Mouse (Mus musculus): ENCODE measurements around the gene Slx4ip. TPM values are rescaled to one million over a fixed set of nuclear protein-coding genes. Genes with fewer than 3 reads are reported as not detected.

Gene Slx4ip
- polyA plus RNA-seq, 1 experiment from 2014 or later = 2.6 TPM

GRCm38 (mm10) chr2:137073473-137074312 is 182.7 kb downstream of the Slx4ip start:
- no peaks in the 10 kb centered on the region for H3K36me3 ChIP-seq (replicated peaks)
- no peaks in the 10 kb centered on the region for H3K9me3 ChIP-seq (replicated peaks)
- WGBS (ENCODE audit: insufficient replicate concordance) = 61% methylated on average over 16 of the region's 16 CpGs
- no peaks in the 10 kb centered on the region for H3K27me3 ChIP-seq
- no peak overlapping the region for H3K4me2 ChIP-seq
- no peaks in the 10 kb centered on the region for H3K4me1 ChIP-seq (replicated peaks)
- H3K27ac ChIP-seq (replicated peaks) = no peak overlapping the region
- ATAC-seq (ENCODE audit: insufficient read depth) = no peak
- H3K9ac ChIP-seq = no peak overlapping the region
- no peak overlapping the region for H3K4me3 ChIP-seq (replicated peaks)

GRCm38 (mm10) chr2:137074313-137074620 is 183.2 kb downstream of the Slx4ip start:
- Histone ChIP-seq H3K9me3 (replicated peaks) (no peaks in the 10 kb centered on the region), H3K4me3 (replicated peaks) (no peak overlapping the region), H3K27ac (replicated peaks) (no peak overlapping the region), H3K27me3 (no peaks in the 10 kb centered on the region), H3K9ac (no peak overlapping the region), H3K36me3 (replicated peaks) (no peaks in the 10 kb centered on the region), H3K4me2 (no peak overlapping the region), H3K4me1 (replicated peaks) (no peaks in the 10 kb centered on the region)
- WGBS (ENCODE audit: insufficient replicate concordance) = 26% methylated on average over 2 of the region's 2 CpGs
- ATAC-seq (ENCODE audit: insufficient read depth) = no peak

GRCm38 (mm10) chr2:137078771-137079170 is 187.8 kb downstream of the Slx4ip start:
- Histone ChIP-seq H3K4me1 (replicated peaks) (no peaks in the 10 kb centered on the region), H3K4me2 (no peak overlapping the region)
- WGBS (ENCODE audit: insufficient replicate concordance) = 58% methylated on average over 4 of the region's 4 CpGs

GRCm38 (mm10) chr2:137079721-137080320 is 188.8 kb downstream of the Slx4ip start:
- H3K27me3 ChIP-seq = no peaks in the 10 kb centered on the region
- no peak overlapping the region for H3K27ac ChIP-seq (replicated peaks)
- ATAC-seq (ENCODE audit: insufficient read depth) = no peak
- WGBS (ENCODE audit: insufficient replicate concordance) = 54% methylated on average over 10 of the region's 10 CpGs
- no peaks in the 10 kb centered on the region for H3K36me3 ChIP-seq (replicated peaks)
- no peak overlapping the region for H3K4me2 ChIP-seq
- H3K9ac ChIP-seq = no peak overlapping the region
- H3K4me1 ChIP-seq (replicated peaks) = no peaks in the 10 kb centered on the region
- no peak overlapping the region for H3K4me3 ChIP-seq (replicated peaks)
- no peaks in the 10 kb centered on the region for H3K9me3 ChIP-seq (replicated peaks)

More at GRCm38 (mm10) chr2:137078771-137079170, 187.8 kb downstream of the Slx4ip start:
- Histone ChIP-seq H3K9me3 (replicated peaks) (no peaks in the 10 kb centered on the region), H3K4me3 (replicated peaks) (no peak overlapping the region), H3K9ac (no peak overlapping the region), H3K27me3 (no peaks in the 10 kb centered on the region), H3K27ac (replicated peaks) (no peak overlapping the region), H3K36me3 (replicated peaks) (no peaks in the 10 kb centered on the region)
- no peak for ATAC-seq (ENCODE audit: insufficient read depth)

GRCm38 (mm10) chr2:137080468-137080867 is 189.4 kb downstream of the Slx4ip start:
- no peaks in the 10 kb centered on the region for H3K27me3 ChIP-seq
- H3K9ac ChIP-seq = no peak overlapping the region
- no peak for ATAC-seq (ENCODE audit: insufficient read depth)
- no peaks in the 10 kb centered on the region for H3K36me3 ChIP-seq (replicated peaks)
- no peak overlapping the region for H3K4me3 ChIP-seq (replicated peaks)
- 47% methylated on average over 6 of the region's 6 CpGs for WGBS (ENCODE audit: insufficient replicate concordance)
- H3K9me3 ChIP-seq (replicated peaks) = no peaks in the 10 kb centered on the region
- no peaks in the 10 kb centered on the region for H3K4me1 ChIP-seq (replicated peaks)
- H3K27ac ChIP-seq (replicated peaks) = no peak overlapping the region
- no peak overlapping the region for H3K4me2 ChIP-seq

GRCm38 (mm10) chr2:137081001-137081400 is 190.0 kb downstream of the Slx4ip start:
- no peak overlapping the region for H3K4me3 ChIP-seq (replicated peaks)
- ATAC-seq (ENCODE audit: insufficient read depth) = no peak
- no peak overlapping the region for H3K27ac ChIP-seq (replicated peaks)
- H3K9me3 ChIP-seq (replicated peaks) = no peaks in the 10 kb centered on the region
- H3K9ac ChIP-seq = no peak overlapping the region
- no peaks in the 10 kb centered on the region for H3K27me3 ChIP-seq
- no peaks in the 10 kb centered on the region for H3K4me1 ChIP-seq (replicated peaks)
- no peak overlapping the region for H3K4me2 ChIP-seq
- WGBS (ENCODE audit: insufficient replicate concordance) = 71% methylated on average over 7 of the region's 7 CpGs
- H3K36me3 ChIP-seq (replicated peaks) = no peaks in the 10 kb centered on the region

GRCm38 (mm10) chr2:137082896-137083620 is 192.0 kb downstream of the Slx4ip start:
- H3K4me3 ChIP-seq (replicated peaks) = no peak overlapping the region
- H3K9me3 ChIP-seq (replicated peaks) = no peaks in the 10 kb centered on the region
- no peaks in the 10 kb centered on the region for H3K27me3 ChIP-seq
- H3K36me3 ChIP-seq (replicated peaks) = no peaks in the 10 kb centered on the region
- WGBS (ENCODE audit: insufficient replicate concordance) = 80% methylated on average over 24 of the region's 24 CpGs
- no peak overlapping the region for H3K27ac ChIP-seq (replicated peaks)
- no peak for ATAC-seq (ENCODE audit: insufficient read depth)
- no peak overlapping the region for H3K9ac ChIP-seq
- H3K4me1 ChIP-seq (replicated peaks) = no peaks in the 10 kb centered on the region
- H3K4me2 ChIP-seq = no peak overlapping the region

GRCm38 (mm10) chr2:137085257-137085656 is 194.2 kb downstream of the Slx4ip start:
- no peak overlapping the region for H3K4me3 ChIP-seq (replicated peaks)
- no peaks in the 10 kb centered on the region for H3K9me3 ChIP-seq (replicated peaks)
- no peak overlapping the region for H3K9ac ChIP-seq
- no peaks in the 10 kb centered on the region for H3K27me3 ChIP-seq
- no peaks in the 10 kb centered on the region for H3K4me1 ChIP-seq (replicated peaks)
- no peak overlapping the region for H3K4me2 ChIP-seq
- no peak for ATAC-seq (ENCODE audit: insufficient read depth)
- H3K36me3 ChIP-seq (replicated peaks) = no peaks in the 10 kb centered on the region
- H3K27ac ChIP-seq (replicated peaks) = no peak overlapping the region
- WGBS (ENCODE audit: insufficient replicate concordance) = 61% methylated on average over 8 of the region's 8 CpGs

- Histone ChIP-seq H3K27me3 (no peaks in the 10 kb centered on the region), H3K9ac (no peak overlapping the region), H3K27ac (replicated peaks) (no peak overlapping the region), H3K36me3 (replicated peaks) (no peaks in the 10 kb centered on the region), H3K9me3 (replicated peaks) (no peaks in the 10 kb centered on the region), H3K4me3 (replicated peaks) (no peak overlapping the region), H3K4me1 (replicated peaks) (no peaks in the 10 kb centered on the region), H3K4me2 (no peak overlapping the region)
- WGBS (ENCODE audit: insufficient replicate concordance) = 74% methylated on average over 14 of the region's 14 CpGs
- ATAC-seq (ENCODE audit: insufficient read depth) = no peak
Observed at GRCm38 (mm10) chr2:137086621-137087395, 195.8 kb downstream of the Slx4ip start.

- Histone ChIP-seq H3K27ac (replicated peaks) (no peak overlapping the region), H3K9ac (no peak overlapping the region), H3K27me3 (no peaks in the 10 kb centered on the region), H3K9me3 (replicated peaks) (no peaks in the 10 kb centered on the region), H3K4me1 (replicated peaks) (no peaks in the 10 kb centered on the region), H3K4me2 (no peak overlapping the region), H3K36me3 (replicated peaks) (no peaks in the 10 kb centered on the region), H3K4me3 (replicated peaks) (no peak overlapping the region)
- 53% methylated on average over 6 of the region's 6 CpGs for WGBS (ENCODE audit: insufficient replicate concordance)
- no peak for ATAC-seq (ENCODE audit: insufficient read depth)
Observed at GRCm38 (mm10) chr2:137087705-137088104, 196.7 kb downstream of the Slx4ip start.
